Mouse (Mus musculus) E14TG2a.4 (cell line): ENCODE data around the gene Arhgef2.

Source experiments
- CTCF ChIP-seq: conservative IDR thresholded peaks from 2 replicates; pipeline ENCODE4 v1.5.1; 2014; ENCODE audit warnings: low read length
- POU5F1 ChIP-seq: IDR thresholded peaks from 2 replicates; pipeline ENCODE4 v1.6.1; 2014; ENCODE audit warnings: low read length, borderline replicate concordance

DNA sequence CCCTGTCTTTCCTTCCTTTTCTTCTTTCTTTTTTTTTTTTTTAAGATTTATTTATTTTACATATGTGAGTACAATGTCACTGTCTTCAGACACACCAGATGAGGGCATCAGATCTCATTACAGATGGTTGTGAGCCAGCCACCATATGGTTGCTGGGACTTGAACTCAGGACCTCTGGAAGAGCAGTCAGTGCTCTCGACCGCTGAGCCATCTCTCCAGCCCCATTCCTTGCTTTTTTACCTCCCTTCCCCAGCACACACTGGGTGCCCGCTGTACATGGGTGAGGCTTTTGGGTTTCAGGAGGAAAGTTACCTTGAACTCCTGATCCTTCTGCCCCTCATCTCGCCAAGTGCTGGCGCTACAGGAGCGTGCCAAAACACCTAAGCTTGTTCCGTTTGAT lies 19.8 kb downstream of the Arhgef2 start:
- no peak for TF ChIP-seq CTCF
- TF ChIP-seq POU5F1: no peak
